Mouse (Mus musculus) thymus, postnatal 0 days (tissue): ENCODE results near the gene Tmem115. TPM values are rescaled to one million over a fixed set of nuclear protein-coding genes. Genes with fewer than 3 reads are reported as not detected.

Experiments
- DNase-seq: peaks from one replicate; pipeline ENCODE4 v3.0.0-alpha.2; 2015; ENCODE audit warnings: low spot score
- polyA plus RNA-seq: library from polyadenylated mRNA; unstranded; fragments of >200 nt; fragmentation: Nextera tagmentation; extraction: Ambion mirVana; gene quantifications from 2 replicates; pipeline ENCODE4 v1.2.1, GENCODE M21; 2015

The Tmem115 gene
- polyA plus RNA-seq, 1 experiment from 2014 or later: 37.1 TPM

DNA sequence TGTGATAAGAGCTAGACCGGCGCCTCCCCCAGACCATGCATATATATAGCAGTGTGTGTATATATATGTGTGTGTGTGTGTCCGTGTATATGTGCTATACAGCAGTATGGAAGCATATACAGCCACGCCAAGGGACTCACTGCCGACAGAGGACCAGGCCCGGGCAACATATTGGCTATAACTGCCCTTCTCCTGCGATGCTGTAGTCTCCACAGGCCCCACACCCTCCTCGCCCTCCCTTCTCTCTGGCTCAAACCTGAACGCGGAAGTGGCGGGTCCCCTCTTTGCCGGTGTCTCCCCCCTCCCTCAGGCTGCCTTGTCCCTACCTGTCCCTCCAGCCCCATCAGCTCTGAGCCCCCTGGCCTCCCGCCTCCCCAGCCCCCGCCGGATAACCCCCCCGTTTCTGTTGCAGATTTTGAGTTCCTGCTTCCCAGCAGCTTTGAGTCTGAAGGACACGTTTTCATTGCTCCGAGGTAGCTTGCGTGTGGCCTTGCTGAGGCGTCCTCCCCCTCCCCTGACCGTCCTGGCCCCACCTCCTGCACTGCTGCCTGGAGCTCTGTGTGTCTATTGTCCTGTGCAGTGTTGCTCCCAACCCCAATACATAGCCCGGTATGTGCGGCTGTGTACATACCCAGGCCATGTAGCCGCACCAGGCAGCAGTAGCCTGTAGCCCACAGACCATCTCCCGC, 11.9 kb upstream of the Tmem115 start:
- DNase-seq: peak; percentile 46

DNA sequence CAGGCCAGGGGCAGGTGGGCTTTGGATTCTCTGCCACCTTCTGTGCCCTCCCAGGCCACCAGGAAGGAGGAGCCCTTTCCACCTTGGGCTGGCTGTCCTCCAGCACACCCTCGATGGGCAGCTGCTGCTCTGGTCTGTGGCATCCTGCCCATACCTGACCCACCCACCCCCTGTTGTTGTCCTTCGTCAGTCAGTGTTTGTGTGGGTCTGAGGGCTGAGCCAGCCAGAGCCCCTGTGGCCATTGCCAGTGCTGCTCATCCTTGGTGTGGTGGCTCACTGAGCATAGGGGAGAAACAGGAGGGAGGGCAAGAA, 11.4 kb upstream of the Tmem115 start:
- no peak for DNase-seq

DNA sequence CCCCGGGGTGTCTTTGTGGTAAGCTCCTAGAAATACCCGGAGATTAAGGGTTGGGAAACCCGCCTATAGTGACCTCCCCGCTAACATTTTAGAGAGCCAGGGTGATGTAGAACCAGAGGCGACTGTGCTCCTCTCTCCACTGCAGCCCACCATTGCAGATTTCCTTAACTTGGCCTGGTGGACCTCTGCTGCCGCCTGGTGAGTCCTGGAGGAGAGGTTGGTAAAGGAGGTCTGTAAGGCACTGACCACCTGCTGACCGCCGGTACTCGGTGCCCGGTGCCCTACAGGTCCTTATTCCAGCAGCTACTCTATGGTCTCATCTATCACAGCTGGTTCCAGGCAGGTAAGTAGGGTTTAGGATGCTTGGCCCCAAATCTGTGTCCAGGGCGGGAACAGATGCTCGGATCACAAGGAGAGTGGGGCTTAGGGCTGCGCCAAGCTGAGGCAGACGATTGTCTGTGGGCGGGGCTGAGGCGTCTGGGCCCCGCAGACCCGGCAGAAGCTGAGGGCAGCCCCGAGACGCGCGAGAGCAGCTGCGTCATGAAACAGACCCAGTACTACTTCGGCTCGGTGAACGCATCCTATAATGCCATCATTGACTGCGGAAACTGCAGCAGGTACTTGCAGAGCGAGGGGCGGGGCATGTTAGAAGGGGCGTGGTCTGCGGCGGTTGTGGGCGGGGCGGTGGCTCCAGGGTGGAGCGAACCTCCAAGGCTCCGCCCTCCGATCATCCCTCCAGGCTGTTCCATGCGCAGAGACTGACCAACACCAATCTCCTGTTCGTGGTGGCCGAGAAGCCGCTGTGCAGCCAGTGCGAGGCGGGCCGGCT, 7.3 kb upstream of the Tmem115 start:
- peak; percentile 84 for DNase-seq

DNA sequence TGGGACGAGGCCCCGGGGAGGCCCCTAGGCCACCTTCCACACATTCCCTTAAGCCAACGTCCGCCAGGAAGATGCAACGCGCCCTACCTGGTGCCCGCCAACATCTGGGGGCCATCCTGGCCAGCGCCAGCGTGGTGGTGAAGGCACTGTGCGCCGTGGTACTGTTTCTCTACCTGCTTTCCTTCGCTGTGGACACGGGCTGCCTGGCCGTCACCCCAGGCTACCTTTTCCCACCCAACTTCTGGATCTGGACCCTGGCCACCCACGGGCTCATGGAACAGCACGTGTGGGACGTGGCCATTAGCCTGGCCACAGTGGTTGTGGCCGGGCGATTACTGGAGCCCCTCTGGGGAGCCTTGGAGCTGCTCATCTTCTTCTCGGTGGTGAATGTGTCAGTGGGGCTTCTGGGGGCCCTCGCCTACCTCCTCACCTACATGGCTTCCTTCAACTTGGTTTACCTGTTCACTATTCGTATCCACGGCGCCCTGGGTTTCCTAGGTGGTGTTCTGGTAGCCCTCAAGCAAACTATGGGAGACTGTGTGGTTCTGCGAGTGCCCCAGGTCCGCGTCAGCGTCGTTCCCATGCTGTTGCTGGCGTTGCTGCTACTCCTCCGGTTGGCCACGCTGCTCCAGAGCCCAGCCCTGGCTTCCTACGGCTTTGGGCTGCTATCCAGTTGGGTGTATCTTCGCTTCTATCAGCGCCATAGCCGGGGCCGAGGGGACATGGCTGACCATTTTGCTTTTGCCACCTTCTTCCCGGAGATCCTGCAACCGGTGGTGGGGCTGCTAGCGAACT, 860 bp downstream of the Tmem115 start:
- no peak for DNase-seq

DNA sequence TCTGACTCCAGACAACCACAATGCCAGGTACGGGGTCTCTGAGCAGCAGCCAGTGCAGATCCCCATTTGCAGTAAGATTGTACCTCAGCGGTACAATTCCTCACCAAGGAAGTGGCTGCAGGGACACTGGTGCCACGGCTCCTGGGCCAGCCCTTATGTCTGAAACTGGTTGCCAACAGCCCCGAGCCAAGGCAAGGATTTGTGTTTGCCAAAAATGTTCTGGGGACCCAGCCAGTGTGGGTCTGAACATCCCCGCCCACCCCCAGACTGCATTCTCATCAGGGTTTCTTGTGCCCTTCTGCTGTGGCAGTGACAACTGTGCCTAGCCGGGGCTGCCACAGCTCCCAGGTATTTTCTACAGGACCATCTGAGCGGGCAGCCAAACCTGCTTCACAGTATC, 4.5 kb downstream of the Tmem115 start:
- no peak for DNase-seq

DNA sequence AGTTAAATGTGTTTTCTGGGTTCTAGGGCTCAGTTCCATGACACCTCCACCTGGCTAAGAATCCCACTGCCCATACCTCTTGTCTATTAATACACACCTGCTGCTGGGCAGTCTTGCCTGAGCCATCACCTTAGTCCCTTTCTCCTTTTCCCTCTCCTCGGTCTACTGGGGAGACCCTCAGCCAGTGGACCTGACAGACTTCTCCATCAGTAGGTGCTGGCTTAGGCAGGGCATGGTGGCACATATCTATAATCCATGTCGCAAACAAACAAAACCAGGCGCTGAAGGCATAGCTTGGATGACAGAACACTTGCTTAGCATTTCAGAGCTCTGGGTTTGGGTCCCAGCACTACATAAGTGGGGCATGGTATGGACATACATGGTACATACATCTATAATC, 5.0 kb downstream of the Tmem115 start:
- no peak for DNase-seq

DNA sequence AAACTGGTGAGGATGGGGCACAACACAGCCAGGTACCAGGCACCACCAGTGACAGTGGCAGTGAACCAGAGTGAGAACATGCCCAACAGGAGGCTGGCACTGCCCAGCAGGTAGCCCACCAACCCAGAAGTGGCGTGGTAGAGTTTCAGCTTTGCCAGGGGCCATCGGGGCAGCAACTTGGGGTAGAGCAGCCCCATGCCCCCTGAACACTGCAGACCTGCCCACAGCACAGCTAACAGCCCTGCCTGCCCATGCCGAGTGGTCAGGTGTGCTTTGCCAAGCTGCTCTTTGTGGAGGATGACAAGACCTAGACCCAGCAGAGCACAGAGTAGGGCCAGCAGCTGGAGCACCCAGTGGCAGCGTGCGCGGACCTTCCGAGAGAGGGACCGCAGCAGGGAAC, 6.2 kb downstream of the Tmem115 start:
- no peak for DNase-seq

DNA sequence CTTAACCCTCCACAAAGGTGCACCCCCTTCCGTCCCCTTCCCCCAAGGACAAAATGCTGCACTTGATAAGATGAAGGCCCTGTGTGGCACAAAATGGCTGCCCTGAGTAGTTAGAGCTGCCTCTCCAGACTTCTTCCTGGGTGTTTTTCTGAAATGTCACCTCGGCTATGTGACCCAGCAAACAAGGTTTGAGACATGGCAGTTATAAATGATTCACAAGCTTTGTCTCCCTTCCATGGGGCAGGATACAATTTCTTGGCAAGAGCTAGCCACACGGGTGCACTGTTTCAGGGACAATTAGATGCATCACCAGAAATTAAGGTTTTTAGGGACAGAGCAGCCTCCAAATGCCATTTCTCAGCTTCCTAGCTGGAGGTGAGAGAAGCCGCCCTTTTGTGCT, 6.7 kb downstream of the Tmem115 start:
- no peak for DNase-seq

DNA sequence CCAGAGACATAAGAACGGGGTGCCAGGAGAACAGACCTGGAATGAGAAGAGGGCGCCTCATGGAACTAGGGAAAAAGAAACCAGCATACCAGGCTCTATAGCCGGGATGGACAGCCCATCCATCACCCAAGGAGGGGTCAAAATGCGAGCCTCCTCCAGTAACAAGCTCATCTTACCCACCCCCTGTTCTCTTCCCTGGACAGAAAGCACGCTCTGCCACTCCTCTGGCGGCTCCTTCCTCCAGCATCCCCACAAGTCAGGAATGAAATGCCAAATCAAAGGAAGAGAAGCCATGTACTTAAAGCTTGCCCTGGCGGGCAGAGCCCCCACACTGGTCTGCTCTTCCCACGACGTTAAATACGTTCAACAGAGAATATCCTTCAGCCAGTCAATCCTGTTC, 7.3 kb downstream of the Tmem115 start:
- DNase-seq: no peak

DNA sequence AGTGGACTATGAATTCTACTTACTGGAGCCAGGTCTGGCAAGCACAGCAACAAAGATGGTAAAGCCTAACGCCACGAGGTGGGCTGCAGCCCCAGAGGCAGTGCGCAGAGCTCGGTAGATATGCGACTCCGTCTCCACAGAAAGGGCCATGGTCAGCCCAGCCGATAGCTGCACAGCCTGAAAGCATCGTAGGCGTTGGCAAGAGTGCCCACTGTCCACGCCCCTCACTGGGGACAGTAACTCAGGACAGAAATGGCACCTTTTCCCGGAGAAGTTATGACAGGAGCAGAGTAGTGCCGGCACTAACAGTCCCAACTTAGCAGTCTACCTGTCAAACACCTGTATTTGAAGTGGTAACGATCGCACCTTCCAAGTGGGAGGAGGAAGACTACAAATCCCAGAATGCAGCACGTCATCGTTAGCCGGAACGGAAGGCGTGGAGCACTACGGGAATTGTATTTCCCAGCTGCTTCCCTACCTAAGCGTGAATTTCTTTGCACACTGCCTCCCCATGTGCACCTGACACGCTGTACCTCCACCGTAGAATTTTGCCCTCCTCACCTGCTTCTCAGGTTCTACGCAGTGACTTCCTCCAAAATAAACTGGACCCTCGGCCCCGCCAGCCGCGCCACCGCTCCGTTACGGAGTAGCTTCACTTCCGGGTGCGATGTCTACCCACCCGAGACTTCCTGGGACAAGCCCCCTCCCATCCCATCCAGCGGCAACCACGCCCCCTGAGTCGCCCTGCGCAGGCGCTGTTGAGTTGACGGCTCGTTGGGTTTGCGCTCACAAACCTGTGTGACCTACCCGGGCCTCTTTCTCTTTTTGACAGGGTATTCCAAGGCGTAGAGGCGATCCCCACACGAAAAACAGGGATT, 8.0 kb downstream of the Tmem115 start, which contains the start of the genes Cyb561d2 and Nprl2:
Gene Cyb561d2, minus strand, starts transcription at position 720 of the 878 bp plus-strand sequence.
Gene Nprl2, plus strand, starts transcription at position 753 of the 878 bp plus-strand sequence.
- peak; percentile 97 for DNase-seq

DNA sequence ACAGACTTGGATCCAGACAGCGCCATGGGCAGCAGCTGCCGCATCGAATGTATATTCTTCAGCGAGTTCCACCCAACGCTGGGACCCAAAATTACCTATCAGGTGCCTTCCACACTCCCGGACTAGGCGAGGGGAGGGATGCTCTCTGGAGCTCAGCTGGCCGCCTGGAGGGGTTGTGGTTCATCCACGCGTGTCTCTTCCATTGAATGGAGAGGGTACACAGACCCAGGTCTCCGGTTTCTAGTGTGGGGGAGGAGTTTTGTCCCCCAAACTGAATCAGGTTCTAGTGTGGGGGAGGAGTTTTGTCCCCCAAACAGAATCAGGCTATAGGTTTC, 8.6 kb downstream of the Tmem115 start:
- no peak for DNase-seq

DNA sequence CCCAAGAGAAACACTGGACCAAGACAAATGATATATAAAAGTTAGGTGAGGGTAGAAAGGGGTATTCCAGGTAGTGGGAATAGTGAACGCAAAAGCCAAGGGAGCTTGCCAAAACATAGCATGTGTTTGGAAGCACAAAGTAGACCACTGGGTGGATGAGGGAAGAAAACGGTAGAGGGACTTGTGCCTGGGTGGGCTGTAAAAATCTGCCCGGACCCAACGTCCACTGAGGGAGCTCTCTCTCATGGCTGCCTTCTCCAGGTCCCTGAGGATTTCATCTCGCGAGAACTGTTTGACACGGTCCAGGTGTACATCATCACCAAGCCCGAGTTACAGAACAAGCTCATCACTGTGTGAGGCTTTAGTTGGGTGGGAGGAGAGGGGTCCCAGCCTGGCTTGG, 9.0 kb downstream of the Tmem115 start:
- DNase-seq: no peak

DNA sequence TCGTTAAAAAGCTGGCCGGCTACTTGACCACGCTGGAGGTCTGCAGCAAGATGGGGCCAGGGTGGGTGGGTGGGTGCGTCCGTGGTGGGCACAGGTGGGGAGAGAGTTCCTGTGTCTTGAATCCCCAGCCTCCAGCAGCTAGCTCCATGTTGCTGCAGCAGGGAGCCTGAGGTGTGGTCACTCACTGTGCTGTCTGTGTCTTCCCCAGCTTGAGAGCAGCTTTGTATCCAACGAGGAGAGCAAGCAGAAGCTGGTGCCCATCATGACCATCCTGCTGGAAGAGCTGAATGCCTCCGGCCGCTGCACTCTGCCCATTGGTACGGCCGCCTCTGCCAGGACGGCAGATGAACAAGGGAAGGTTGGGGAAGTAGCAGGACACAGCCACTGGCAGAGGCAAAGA, 9.6 kb downstream of the Tmem115 start:
- DNase-seq: no peak

DNA sequence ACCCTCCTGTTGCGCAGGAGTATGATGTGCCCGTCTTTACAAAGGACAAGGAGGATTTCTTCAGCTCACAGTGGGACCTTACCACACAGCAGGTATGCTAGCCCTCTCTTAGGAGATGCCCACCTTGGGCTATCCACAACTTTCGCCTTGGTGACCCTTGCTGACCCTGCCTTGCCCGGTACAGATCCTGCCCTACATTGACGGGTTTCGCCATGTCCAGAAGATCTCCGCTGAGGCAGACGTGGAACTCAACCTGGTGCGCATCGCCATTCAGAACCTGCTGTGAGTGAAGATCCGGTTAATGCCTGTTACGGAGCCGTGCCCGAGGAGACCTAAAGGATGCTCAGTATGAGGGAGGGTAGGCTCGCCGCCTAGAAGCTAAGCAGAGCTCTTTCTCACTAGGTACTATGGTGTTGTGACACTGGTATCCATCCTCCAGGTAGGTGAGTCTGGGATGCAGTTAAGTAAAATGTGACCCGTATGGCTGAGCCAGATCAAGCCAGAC, 10.5 kb downstream of the Tmem115 start:
- DNase-seq: no peak

DNA sequence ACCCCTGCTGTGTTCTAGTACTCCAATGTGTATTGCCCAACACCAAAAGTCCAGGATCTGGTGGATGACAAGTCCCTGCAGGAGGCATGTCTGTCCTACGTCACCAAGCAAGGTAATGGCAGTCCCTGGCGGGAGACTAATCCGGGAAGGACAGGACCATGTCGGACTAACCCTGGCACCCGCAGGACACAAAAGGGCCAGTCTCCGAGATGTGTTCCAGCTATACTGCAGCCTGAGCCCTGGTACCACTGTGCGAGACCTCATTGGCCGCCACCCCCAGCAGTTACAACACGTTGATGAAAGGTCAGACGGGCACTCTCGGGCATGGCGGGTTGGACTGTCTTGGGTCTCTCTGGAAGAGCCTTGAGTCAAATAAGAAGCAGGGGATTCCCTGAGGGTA, 11.0 kb downstream of the Tmem115 start:
- no peak for DNase-seq

DNA sequence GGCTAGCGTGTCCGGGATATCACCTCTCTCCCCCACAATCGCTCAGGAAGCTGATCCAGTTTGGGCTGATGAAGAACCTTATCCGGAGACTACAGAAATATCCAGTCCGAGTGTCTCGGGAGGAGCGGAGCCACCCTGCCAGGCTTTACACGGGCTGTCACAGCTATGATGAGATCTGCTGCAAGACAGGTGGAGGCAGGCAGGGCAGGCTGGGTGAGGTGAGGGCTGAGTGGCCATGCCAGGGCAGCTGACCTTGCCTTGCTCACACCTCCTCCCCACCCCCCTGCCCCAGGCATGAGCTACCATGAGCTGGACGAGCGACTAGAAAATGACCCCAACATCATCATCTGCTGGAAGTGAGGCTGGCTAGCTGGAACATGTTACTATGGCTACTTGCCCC, 11.5 kb downstream of the Tmem115 start:
- DNase-seq: no peak

DNA sequence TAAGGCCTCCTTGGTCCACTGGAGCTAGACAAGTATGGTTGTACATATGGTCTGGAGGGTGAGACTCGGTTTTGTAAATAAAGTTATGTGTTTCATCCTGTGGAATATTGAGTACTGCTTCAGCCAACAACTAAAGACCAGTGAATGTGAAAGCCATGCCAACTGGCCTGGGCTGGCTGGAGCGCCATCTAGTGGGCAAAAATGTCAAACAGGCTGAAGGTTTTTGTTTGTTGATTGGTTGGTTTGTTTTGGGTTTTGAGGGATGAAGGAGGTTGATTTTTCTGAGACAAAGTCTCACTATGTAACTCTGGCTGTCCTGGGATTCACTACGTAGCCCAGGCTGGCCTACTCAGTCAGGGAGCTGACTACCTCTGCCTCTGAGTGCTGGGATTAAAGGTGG, 11.9 kb downstream of the Tmem115 start:
- peak; percentile 72 for DNase-seq

DNA sequence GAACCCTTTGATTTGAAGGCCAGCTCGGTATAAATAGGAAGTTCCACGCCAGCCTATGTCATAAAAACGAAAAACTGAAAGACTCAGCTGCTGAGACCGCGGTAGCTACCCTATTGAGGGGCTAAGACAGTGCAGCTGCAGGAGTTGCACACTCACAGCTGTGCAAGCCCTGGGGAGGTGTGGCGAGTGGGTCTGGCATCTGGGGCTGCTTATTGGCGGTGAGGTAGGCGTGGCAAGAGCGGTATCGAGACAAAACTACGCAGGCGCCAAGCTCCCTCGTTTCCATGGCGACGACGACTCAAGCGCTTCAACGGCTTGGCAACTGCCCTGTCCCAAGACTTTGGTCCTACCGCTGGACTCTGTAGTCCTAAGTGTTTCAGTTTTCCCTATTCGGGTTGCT, 13.3 kb downstream of the Tmem115 start, which contains the start of gene Zmynd10:
Gene Zmynd10, plus strand, starts transcription at position 273 of the 400 bp plus-strand sequence.
- DNase-seq: peak; percentile 96

DNA sequence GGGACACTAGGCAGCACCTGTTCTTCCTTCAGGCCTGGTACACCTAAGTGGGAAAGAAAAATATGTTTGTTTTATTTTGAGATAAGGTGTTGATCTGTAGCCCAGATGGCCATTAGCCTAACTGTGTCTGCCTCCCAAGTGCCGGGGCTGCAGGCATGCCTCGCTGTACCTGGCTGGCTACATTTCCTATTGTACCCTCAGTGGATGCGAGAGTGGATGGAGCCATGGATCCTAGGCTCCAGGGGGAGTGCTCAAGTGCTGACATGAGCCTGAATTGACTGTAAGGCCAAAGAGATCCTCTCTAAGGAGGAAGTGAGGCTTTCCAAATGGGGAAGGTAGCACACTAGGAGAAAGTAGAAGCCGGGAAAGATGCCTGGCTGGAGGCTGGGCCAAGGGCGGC, 14.2 kb downstream of the Tmem115 start:
- DNase-seq: no peak

DNA sequence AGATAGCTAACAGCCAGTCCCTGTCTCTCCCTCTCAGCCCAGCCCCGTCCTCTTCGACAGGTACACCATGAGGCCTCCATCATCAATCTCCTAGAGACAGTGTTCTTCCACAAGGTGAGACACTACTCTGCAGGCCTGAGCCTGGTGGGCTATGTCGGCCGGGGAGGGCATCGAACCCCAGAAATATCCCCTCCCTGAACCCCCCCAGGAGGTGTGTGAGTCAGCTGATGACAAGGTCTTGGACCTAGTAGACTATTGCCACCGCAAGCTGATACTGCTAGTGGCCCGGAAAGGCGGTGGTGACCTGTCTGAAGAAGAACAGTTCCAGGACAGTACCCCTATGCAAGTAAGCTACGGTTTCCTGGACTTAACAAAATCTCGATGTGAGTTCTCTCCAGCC, 15.1 kb downstream of the Tmem115 start:
- no peak for DNase-seq
